Mouse (Mus musculus) forebrain, embryonic 14.5 days (tissue): Measurements from ENCODE around the gene Ing5. TPM values are rescaled to one million over a fixed set of nuclear protein-coding genes. Genes with fewer than 3 reads are reported as not detected.

Experiments
- polyA plus RNA-seq: library from polyadenylated mRNA; unstranded; fragments of >200 nt; fragmentation: Nextera tagmentation; extraction: Ambion mirVana; gene quantifications from 2 replicates; pipeline ENCODE4 v1.2.1, GENCODE M21; 2014

Gene Ing5
- polyA plus RNA-seq, 1 experiment from 2014 or later = 8.5 TPM

Other genes with a start within 250 kb of the Ing5 start
- gene Stk25, start 145.3 kb upstream of the Ing5 start, polyA plus RNA-seq = 354 and 364 TPM in 2 replicates
- 83.3 and 87.6 TPM in 2 replicates for gene Bok, start 118.3 kb upstream of the Ing5 start, polyA plus RNA-seq
- gene Atg4b, start 52.5 kb upstream of the Ing5 start, polyA plus RNA-seq = 95.0 and 113 TPM in 2 replicates
- 38.4 and 44.4 TPM in 2 replicates for gene Thap4, start 49.1 kb upstream of the Ing5 start, polyA plus RNA-seq
- 173 and 185 TPM in 2 replicates for gene Dtymk, start 2.0 kb upstream of the Ing5 start, polyA plus RNA-seq
- gene D2hgdh, start 20.9 kb downstream of the Ing5 start, polyA plus RNA-seq = 11.0 and 12.7 TPM in 2 replicates
- not detected in 2 replicates for gene Gal3st2, start 57.3 kb downstream of the Ing5 start, polyA plus RNA-seq
- not detected in 2 replicates for gene Gal3st2b, start 114.3 kb downstream of the Ing5 start, polyA plus RNA-seq
- not detected in 2 replicates for gene Gal3st2c, start 186.5 kb downstream of the Ing5 start, polyA plus RNA-seq
- gene Neu4, start 216.5 kb downstream of the Ing5 start, polyA plus RNA-seq = not detected in 2 replicates
- not detected in 2 replicates for gene Pdcd1, start 248.6 kb downstream of the Ing5 start, polyA plus RNA-seq